Mouse (Mus musculus): Measurements from ENCODE around the gene Slc6a6. TPM values are rescaled to one million over a fixed set of nuclear protein-coding genes. Genes with fewer than 3 reads are reported as not detected.

The Slc6a6 gene
- polyA plus RNA-seq, 1 experiment = 98.2 TPM

DNA sequence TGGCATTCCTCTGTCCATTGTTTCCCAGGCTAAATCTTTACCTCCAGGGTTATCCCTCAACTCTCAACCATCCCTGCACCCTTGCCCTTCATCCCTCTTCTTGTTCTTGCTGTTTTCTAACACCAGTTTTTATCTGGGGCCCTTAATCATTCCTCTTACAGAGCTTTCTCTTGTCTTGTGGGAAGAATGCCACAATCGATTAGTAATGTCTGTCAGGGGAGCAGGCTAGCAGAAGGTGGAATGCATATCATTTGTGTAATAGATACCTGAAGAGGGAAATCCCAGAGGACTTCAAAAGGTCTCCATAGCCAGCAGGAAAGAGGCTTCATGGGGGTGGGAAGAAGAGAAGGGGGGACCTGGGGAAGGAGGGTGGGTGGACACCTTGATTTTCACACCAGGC, 20.6 kb downstream of the Slc6a6 start:
- TF ChIP-seq CEBPB (IDR thresholded peaks at IDR 0.05; ENCODE audit: insufficient read depth, poor library complexity, severe bottlenecking) = no peak
- no peak for TF ChIP-seq MAX (IDR thresholded peaks at IDR 0.05; ENCODE audit: low read depth)
- no peak for TF ChIP-seq POLR2A (IDR thresholded peaks at IDR 0.05; ENCODE audit: insufficient read length, low read depth)
- Histone ChIP-seq H3ac (ENCODE audit: control insufficient read depth, insufficient read length) (no peak overlapping the region), H3K36me3 (ENCODE audit: control insufficient read depth, insufficient read depth) (peaks cover 52% of the 10 kb centered on the region)

DNA sequence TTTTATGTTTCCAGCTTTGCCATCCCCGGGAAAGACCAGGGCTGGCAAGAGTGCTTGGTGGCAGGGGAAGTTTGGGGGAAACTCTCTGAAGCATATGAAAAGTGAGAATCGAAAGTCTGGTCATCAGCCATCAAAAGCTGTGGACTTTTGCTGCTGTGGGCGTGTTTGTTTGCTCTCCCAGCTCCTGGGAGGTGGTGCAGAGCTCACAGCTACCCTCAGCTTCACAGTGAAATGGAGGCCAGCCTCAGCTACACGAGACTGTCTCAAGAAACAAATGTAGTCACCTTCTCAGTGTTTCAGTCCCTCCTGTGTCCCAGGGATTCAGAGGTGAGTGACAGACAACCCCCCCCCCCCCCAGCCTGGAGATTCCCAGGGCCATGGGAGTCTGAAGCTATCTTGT, 21.8 kb downstream of the Slc6a6 start:
- H3K79me2 ChIP-seq (ENCODE audit: control insufficient read depth, insufficient read depth) = peaks cover 71% of the 10 kb centered on the region
- no peak overlapping the region for H3K4me3 ChIP-seq
- no peak overlapping the region for H3ac ChIP-seq (ENCODE audit: control insufficient read depth, insufficient read length)
- H3K27me3 ChIP-seq (ENCODE audit: control insufficient read depth, insufficient read depth, insufficient read length) = no peaks in the 10 kb centered on the region
- TF ChIP-seq E2F4 (IDR thresholded peaks at IDR 0.05; ENCODE audit: insufficient read depth) (no peak), MAX (IDR thresholded peaks at IDR 0.05; ENCODE audit: low read depth) (no peak), TCF12 (IDR thresholded peaks at IDR 0.05; ENCODE audit: insufficient read depth, poor library complexity, severe bottlenecking) (no peak), POLR2A (IDR thresholded peaks at IDR 0.05; ENCODE audit: insufficient read length, low read depth) (no peak), TCF3 (IDR thresholded peaks at IDR 0.05; ENCODE audit: insufficient read length, low read depth) (no peak), POLR2AphosphoS2 (IDR thresholded peaks at IDR 0.05; ENCODE audit: insufficient read length, low read depth) (no peak), USF1 (IDR thresholded peaks at IDR 0.05; ENCODE audit: low read depth) (no peak), REST (IDR thresholded peaks at IDR 0.05; ENCODE audit: insufficient read depth, insufficient read length) (no peak)
- H3K4me2 ChIP-seq (ENCODE audit: low read depth) = no peak overlapping the region
- peaks cover 42% of the 10 kb centered on the region for H3K36me3 ChIP-seq (ENCODE audit: control insufficient read depth, insufficient read depth)

More for the DNA sequence above, 20.6 kb downstream of the Slc6a6 start:
- Histone ChIP-seq H3K79me2 (ENCODE audit: control insufficient read depth, insufficient read depth) (peaks cover 73% of the 10 kb centered on the region), H3K4me2 (ENCODE audit: low read depth) (no peak overlapping the region), H3K27me3 (ENCODE audit: control insufficient read depth, insufficient read depth, insufficient read length) (no peaks in the 10 kb centered on the region), H3K4me3 (no peak overlapping the region)

DNA sequence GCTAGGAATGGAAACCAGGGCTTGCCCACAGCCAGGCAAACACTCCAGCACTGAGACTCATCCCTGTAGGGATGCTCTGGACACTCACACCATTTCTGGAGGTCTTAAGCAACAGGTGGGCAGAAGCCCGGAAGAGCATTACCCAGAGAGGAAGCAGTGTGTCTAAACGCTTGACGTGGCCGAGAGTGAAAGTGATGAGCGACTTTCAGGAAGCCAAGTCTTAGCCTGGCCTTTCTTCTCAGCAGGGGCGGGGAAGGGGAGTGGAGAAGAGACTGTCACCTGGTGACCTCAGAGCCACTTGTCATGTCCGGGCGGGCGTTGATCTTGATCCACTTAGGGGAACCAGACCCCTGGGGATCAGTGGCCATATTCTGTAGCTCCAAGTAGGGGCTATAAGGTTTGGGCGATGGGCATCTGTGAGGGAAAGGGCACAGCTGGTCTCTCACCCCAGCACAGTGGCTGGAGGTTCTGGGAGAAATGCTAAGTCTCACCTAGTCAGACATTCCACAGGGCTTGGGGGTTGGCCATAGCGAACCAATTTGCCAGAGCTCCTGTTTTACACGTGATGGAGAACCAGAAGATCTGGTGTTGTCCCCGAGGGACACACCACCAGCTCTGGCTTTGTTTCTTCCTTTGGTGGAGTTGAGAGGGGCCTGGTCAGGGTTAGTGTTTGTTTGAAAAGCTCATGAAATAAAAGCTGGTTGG, 22.4 kb downstream of the Slc6a6 start:
- no peak overlapping the region for H3K4me2 ChIP-seq (ENCODE audit: low read depth)
- peaks cover 68% of the 10 kb centered on the region for H3K79me2 ChIP-seq (ENCODE audit: control insufficient read depth, insufficient read depth)
- no peak overlapping the region for H3K4me3 ChIP-seq
- no peak overlapping the region for H3ac ChIP-seq (ENCODE audit: control insufficient read depth, insufficient read length)
- no peak for TF ChIP-seq MYOD1 (IDR thresholded peaks at IDR 0.05; ENCODE audit: control insufficient read depth in 1 of 3, insufficient read length in 2 of 3, low read depth in 2 of 3)
- TF ChIP-seq REST (IDR thresholded peaks at IDR 0.05; ENCODE audit: insufficient read depth, insufficient read length) = no peak
- TF ChIP-seq TCF12 (IDR thresholded peaks at IDR 0.05; ENCODE audit: insufficient read depth, poor library complexity, severe bottlenecking) = no peak
- no peak for TF ChIP-seq SRF (IDR thresholded peaks at IDR 0.05; ENCODE audit: control insufficient read depth, insufficient read length, low read depth)
- peaks cover 42% of the 10 kb centered on the region for H3K36me3 ChIP-seq (ENCODE audit: control insufficient read depth, insufficient read depth)
- no peaks in the 10 kb centered on the region for H3K27me3 ChIP-seq (ENCODE audit: control insufficient read depth, insufficient read depth, insufficient read length)

DNA sequence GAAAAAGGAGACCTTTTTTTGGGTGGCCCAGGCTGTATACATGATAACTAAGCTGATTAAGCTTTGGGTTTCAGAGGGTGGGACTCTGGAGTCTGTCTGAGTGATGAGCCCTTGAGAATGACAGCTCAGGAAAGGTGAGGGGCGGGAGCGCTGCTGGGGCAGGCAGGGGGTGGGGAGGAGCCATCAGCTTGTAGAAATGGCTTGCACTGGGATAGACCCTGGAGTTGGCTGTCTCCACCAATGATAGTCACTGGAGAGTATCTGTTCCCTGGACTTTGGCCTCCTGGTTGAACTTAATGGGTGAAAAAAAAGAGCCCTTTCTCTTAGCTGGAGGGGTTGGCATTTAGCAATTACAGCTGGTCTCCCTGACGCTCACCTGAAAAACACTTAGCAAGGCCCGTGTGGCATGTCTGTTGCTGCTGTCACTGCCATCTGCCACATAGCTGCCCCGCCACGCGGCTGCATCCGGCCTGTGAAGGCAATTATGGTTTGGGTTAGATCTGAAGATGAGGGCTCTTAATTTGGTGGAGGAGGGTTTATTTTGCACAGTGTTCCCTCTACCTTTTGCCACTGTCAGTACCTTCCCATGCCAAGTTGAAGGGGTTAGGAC, 23.5 kb downstream of the Slc6a6 start:
- Histone ChIP-seq H3K4me2 (ENCODE audit: low read depth) (no peak overlapping the region), H3K79me2 (ENCODE audit: control insufficient read depth, insufficient read depth) (peaks cover 66% of the 10 kb centered on the region), H3K27me3 (ENCODE audit: control insufficient read depth, insufficient read depth, insufficient read length) (no peaks in the 10 kb centered on the region), H3K36me3 (ENCODE audit: control insufficient read depth, insufficient read depth) (peaks cover 36% of the 10 kb centered on the region), H3ac (ENCODE audit: control insufficient read depth, insufficient read length) (no peak overlapping the region), H3K4me3 (no peak overlapping the region)
- TF ChIP-seq POLR2AphosphoS2 (IDR thresholded peaks at IDR 0.05; ENCODE audit: insufficient read length, low read depth) (no peak), MYOG (IDR thresholded peaks at IDR 0.05; ENCODE audit: control insufficient read depth in 1 of 3, insufficient read depth in 1 of 3, insufficient read length in 2 of 3, low read depth in 2 of 3) (no peak), E2F4 (IDR thresholded peaks at IDR 0.05; ENCODE audit: insufficient read depth) (no peak), REST (IDR thresholded peaks at IDR 0.05; ENCODE audit: insufficient read depth, insufficient read length) (no peak), CEBPB (IDR thresholded peaks at IDR 0.05; ENCODE audit: insufficient read depth, poor library complexity, severe bottlenecking) (no peak), MAX (IDR thresholded peaks at IDR 0.05; ENCODE audit: low read depth) (no peak), MYOD1 (IDR thresholded peaks at IDR 0.05; ENCODE audit: control insufficient read depth in 1 of 3, insufficient read length in 2 of 3, low read depth in 2 of 3) (no peak)

DNA sequence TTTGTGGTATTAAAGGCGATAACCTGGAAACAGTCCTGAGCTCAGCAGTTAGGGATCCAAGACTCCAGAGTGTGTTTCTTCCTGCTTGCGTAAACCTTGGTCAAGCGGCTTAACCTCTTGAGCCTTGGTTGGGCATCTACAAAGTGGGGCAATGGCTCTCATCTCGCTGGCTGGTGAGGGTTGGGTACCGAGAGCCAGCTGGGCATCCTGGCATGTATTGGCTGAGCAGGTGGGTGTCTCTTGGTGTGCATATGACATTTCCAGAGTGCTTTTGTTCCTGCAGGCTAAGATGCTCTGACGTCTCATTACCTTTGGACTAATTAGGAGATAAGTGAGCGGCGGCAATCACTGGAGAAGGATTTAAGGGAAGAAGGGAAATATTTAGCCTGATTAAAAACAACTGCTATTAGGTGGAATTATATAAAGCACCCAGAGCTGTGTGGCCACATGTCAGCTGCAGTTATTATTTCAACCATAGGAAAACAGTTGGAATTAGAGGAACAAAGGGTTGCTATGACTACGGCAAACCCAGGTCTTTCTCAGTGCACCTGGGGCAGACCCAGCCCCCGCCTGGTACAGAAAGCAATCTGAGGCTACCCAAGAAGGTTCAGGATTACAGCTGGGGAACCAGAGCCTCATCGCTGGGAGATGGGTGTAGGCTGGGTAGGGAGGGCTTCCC, 24.2 kb downstream of the Slc6a6 start:
- H3K27me3 ChIP-seq (ENCODE audit: control insufficient read depth, insufficient read depth, insufficient read length) = no peaks in the 10 kb centered on the region
- H3K4me3 ChIP-seq = no peak overlapping the region
- H3K79me2 ChIP-seq (ENCODE audit: control insufficient read depth, insufficient read depth) = peaks cover 63% of the 10 kb centered on the region
- H3ac ChIP-seq (ENCODE audit: control insufficient read depth, insufficient read length) = no peak overlapping the region
- peaks cover 33% of the 10 kb centered on the region for H3K36me3 ChIP-seq (ENCODE audit: control insufficient read depth, insufficient read depth)
- H3K4me2 ChIP-seq (ENCODE audit: low read depth) = no peak overlapping the region
- no peak for TF ChIP-seq POLR2AphosphoS2 (IDR thresholded peaks at IDR 0.05; ENCODE audit: insufficient read length, low read depth)
- no peak for TF ChIP-seq TCF12 (IDR thresholded peaks at IDR 0.05; ENCODE audit: insufficient read depth, poor library complexity, severe bottlenecking)
- no peak for TF ChIP-seq MYOD1 (IDR thresholded peaks at IDR 0.05; ENCODE audit: control insufficient read depth in 1 of 3, insufficient read length in 2 of 3, low read depth in 2 of 3)
- TF ChIP-seq MAX (IDR thresholded peaks at IDR 0.05; ENCODE audit: low read depth) = no peak
- no peak for TF ChIP-seq USF1 (IDR thresholded peaks at IDR 0.05; ENCODE audit: low read depth)
- TF ChIP-seq CEBPB (IDR thresholded peaks at IDR 0.05; ENCODE audit: insufficient read depth, poor library complexity, severe bottlenecking) = no peak
- TF ChIP-seq SRF (IDR thresholded peaks at IDR 0.05; ENCODE audit: control insufficient read depth, insufficient read length, low read depth) = no peak
- no peak for TF ChIP-seq POLR2A (IDR thresholded peaks at IDR 0.05; ENCODE audit: insufficient read length, low read depth)
- no peak for TF ChIP-seq REST (IDR thresholded peaks at IDR 0.05; ENCODE audit: insufficient read depth, insufficient read length)

Measured in myocyte (in vitro differentiated cells).